Mouse (Mus musculus) ES-E14 (cell line): ENCODE measurements at regions not wholly inside any gene's neighbourhood (a gene's known extent, or its start where the extent isn't known, plus 50 kb on each side); places are given as distances from the start of the nearest gene placed in this dataset.

Source experiments
- CHD2 ChIP-seq: IDR thresholded peaks from 2 replicates; pipeline ENCODE4 v1.6.1; 2014; ENCODE audit warnings: mild to moderate bottlenecking, low read depth, low read length, inconsistent platforms
- ZNF384 ChIP-seq: IDR thresholded peaks from 2 replicates; pipeline ENCODE4 v1.6.1; 2012; ENCODE audit warnings: low read depth, low read length, inconsistent platforms

DNA sequence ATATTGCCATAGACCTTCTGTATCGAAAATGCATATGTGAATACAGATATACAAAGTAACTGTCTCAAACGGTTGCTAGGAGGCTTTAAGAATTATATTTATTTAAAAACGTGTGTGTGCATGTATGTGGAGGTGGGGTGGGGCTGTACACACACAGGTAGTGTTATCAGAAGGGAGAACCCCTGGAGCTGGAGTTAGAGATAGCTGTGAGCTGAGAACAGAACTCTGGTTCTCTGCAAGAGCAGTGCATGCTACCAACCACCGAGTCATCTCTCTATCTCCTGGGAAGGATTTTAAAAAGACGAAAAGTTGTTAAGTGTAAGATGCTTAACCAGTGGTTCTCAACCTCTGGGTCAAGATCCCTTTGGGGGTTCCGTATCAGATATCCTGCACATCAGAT, 91.7 kb downstream of the Sec23ip start:
- no peak for TF ChIP-seq CHD2
- no peak for TF ChIP-seq ZNF384
